Comparison of ENCODE assay signal across 8 mouse cellular contexts in genomic region chr7:144294239-144295200, GRCm38 (mm10).
DNase-seq lines count a peak whose midpoint lies in the region; ATAC-seq and TF ChIP-seq lines count a peak whose summit lies in the region.

No protein-coding gene starts in this region.

- dilution Hi-C loops in CH12.LX (cut with MboI; ENCODE audit: extremely low pct_ligation_motif_present, extremely low pct_unique_long_range_greater_than_20kb, low sequenced_read_pairs): no loop called here

- TF ChIP-seq CTCF in kidney, adult 2 months (conservative IDR thresholded peaks at IDR 0.05; ENCODE audit: insufficient read depth, insufficient read length, low read depth, low read length): no peak
- TF ChIP-seq CTCF in CH12.LX (conservative IDR thresholded peaks at IDR 0.05 in 1 of 2, IDR thresholded peaks at IDR 0.05 in 1 of 2; ENCODE audit: low read depth in 2 of 2, low read length in 2 of 2): no peak

- H3K27ac ChIP-seq in kidney, adult 2 months (ENCODE audit: insufficient read depth, low read depth, low read length): no peak overlapping the region
- H3K27ac ChIP-seq in kidney, embryonic 16.5 days (ENCODE audit: low read length): no peak overlapping the region
- no peak overlapping the region for H3K27ac ChIP-seq in CH12.LX (ENCODE audit: insufficient read depth, low read depth)

- H3K79me2 ChIP-seq in CH12.LX (replicated peaks; ENCODE audit: control insufficient read depth, extremely low read depth, insufficient read depth, poor library complexity, severe bottlenecking): no peaks in the 10 kb centered on the region

- no peak for TF ChIP-seq EP300 in CH12.LX (IDR thresholded peaks at IDR 0.05; ENCODE audit: low read length)

- H3K27me3 ChIP-seq in kidney, adult 2 months (replicated peaks; ENCODE audit: control insufficient read depth, insufficient read depth, low read length): no peaks in the 10 kb centered on the region
- no peaks in the 10 kb centered on the region for H3K27me3 ChIP-seq in kidney, embryonic 16.5 days (ENCODE audit: insufficient read depth, low read length)
- peaks cover 58% of the 10 kb centered on the region for H3K27me3 ChIP-seq in CH12.LX (replicated peaks)

- no peak overlapping the region for H3K4me2 ChIP-seq in kidney, embryonic 16.5 days (replicated peaks; ENCODE audit: low read depth, low read length)
- H3K4me2 ChIP-seq in CH12.LX (ENCODE audit: insufficient read depth, low read depth, poor library complexity, severe bottlenecking): no peak overlapping the region

- no peaks in the 10 kb centered on the region; the same call in 1 of the 2 replicates for H3K4me1 ChIP-seq in kidney, adult 2 months (ENCODE audit: control insufficient read depth, insufficient read depth, low read length)
- H3K4me1 ChIP-seq in kidney, embryonic 16.5 days (ENCODE audit: insufficient read depth, low read length): no peaks in the 10 kb centered on the region
- no peaks in the 10 kb centered on the region for H3K4me1 ChIP-seq in CH12.LX (ENCODE audit: control insufficient read depth in 1 of 2, insufficient read depth in 2 of 2)

- no peaks in the 10 kb centered on the region for H3K36me3 ChIP-seq in kidney, adult 2 months (ENCODE audit: control insufficient read depth, insufficient read depth, low read length)
- no peaks in the 10 kb centered on the region for H3K36me3 ChIP-seq in kidney, embryonic 16.5 days (ENCODE audit: insufficient read depth, low read length)
- no peaks in the 10 kb centered on the region for H3K36me3 ChIP-seq in CH12.LX (replicated peaks in 1 of 2; ENCODE audit: control insufficient read depth in 1 of 2, insufficient read depth in 1 of 2, low read length in 1 of 2)

- TF ChIP-seq POLR2A in kidney, adult 2 months (IDR thresholded peaks at IDR 0.05; ENCODE audit: low read depth, low read length): no peak
- no peak for TF ChIP-seq POLR2A in CH12.LX (IDR thresholded peaks at IDR 0.05; ENCODE audit: low read depth, low read length)

- H3K9me3 ChIP-seq in kidney, embryonic 16.5 days (ENCODE audit: low read length): no peaks in the 10 kb centered on the region
- no peaks in the 10 kb centered on the region for H3K9me3 ChIP-seq in CH12.LX (replicated peaks; ENCODE audit: low read length)

- H3K9ac ChIP-seq in kidney, embryonic 16.5 days (replicated peaks; ENCODE audit: low read length): no peak overlapping the region
- no peak overlapping the region for H3K9ac ChIP-seq in CH12.LX (ENCODE audit: insufficient read depth, low read depth)

- H3K4me3 ChIP-seq in kidney, adult 2 months (ENCODE audit: insufficient read depth, low read depth, low read length): no peak overlapping the region
- no peak overlapping the region for H3K4me3 ChIP-seq in kidney, embryonic 16.5 days (ENCODE audit: low read length)
- no peak overlapping the region for H3K4me3 ChIP-seq in CH12.LX (replicated peaks in 1 of 3; ENCODE audit: low read depth in 2 of 3, low read length in 2 of 3, poor library complexity in 1 of 3)

- WGBS in kidney, adult 2 months: 56% methylated on average over 13 of the region's 13 CpGs
- 40% methylated on average over 13 of the region's 13 CpGs for WGBS in kidney, embryonic 16.5 days

- ATAC-seq in kidney, embryonic 16.5 days (ENCODE audit: low FRiP score, low TSS enrichment): no peak

- TF ChIP-seq RAD21 in CH12.LX (IDR thresholded peaks at IDR 0.05; ENCODE audit: low read depth, low read length): no peak

- DNase-seq in kidney, adult 2 months: peak; percentile 8
- peak; percentile 1 for DNase-seq in CH12.LX (ENCODE audit: extremely low read depth)
- peak; percentile 54 to 61 for DNase-seq in adrenal gland, postnatal 36 days
- peak; percentile 33 to 51 for DNase-seq in layer of hippocampus, postnatal 10 days (ENCODE audit: low spot score in 2 of 2)
- DNase-seq in testis, postnatal 14 days (ENCODE audit: low spot score): peak; percentile 16
- no peak for DNase-seq in left cerebral cortex, adult 18-20 months (ENCODE audit: low spot score in 2 of 2)
- no peak for DNase-seq in cerebellum, postnatal 36 days

- in situ Hi-C loops in CH12.LX (cut with MboI; ENCODE audit: low pct_ligation_motif_present, low pct_unique_long_range_greater_than_20kb, low sequenced_read_pairs): no loop called here

TF ChIP-seq in CH12.LX, 34 proteins besides CTCF, POLR2A, EP300 and RAD21:
- TF ChIP-seq GABPA (IDR thresholded peaks at IDR 0.05; ENCODE audit: insufficient replicate concordance, low read depth, low read length) (no peak), JUND (conservative IDR thresholded peaks at IDR 0.05; ENCODE audit: low read depth, low read length) (no peak), ZKSCAN1 (IDR thresholded peaks at IDR 0.05; ENCODE audit: borderline replicate concordance, low read depth, low read length) (no peak), ZC3H11A (IDR thresholded peaks at IDR 0.05; ENCODE audit: low read depth, low read length) (no peak), ZMIZ1 (IDR thresholded peaks at IDR 0.05; ENCODE audit: low read depth, low read length) (no peak), IRF4 (IDR thresholded peaks at IDR 0.05; ENCODE audit: low read depth, low read length) (no peak), CHD2 (IDR thresholded peaks at IDR 0.05; ENCODE audit: low read length) (no peak), USF2 (conservative IDR thresholded peaks at IDR 0.05; ENCODE audit: low read depth, low read length) (no peak), UBTF (IDR thresholded peaks at IDR 0.05; ENCODE audit: low read depth, low read length) (no peak), E2F4 (IDR thresholded peaks at IDR 0.05; ENCODE audit: insufficient replicate concordance, low read depth, low read length) (no peak), TCF12 (IDR thresholded peaks at IDR 0.05; ENCODE audit: low read depth, low read length) (no peak), BHLHE40 (IDR thresholded peaks at IDR 0.05; ENCODE audit: low read depth, low read length) (no peak), ETS1 (conservative IDR thresholded peaks at IDR 0.05; ENCODE audit: low read depth, low read length) (no peak), MAX (IDR thresholded peaks at IDR 0.05; ENCODE audit: low read length) (no peak), NELFE (IDR thresholded peaks at IDR 0.05; ENCODE audit: low read depth, low read length) (no peak), SIN3A (IDR thresholded peaks at IDR 0.05; ENCODE audit: low read length) (no peak), MYC (IDR thresholded peaks at IDR 0.05; ENCODE audit: low read depth, low read length) (no peak), USF1 (IDR thresholded peaks at IDR 0.05; ENCODE audit: low read depth, low read length) (no peak)

Comparison
In these comparisons a context has a peak if more than half of its experiments do, and no peak if none do; other contexts are left out.
1. DNase-seq: peak in kidney, adult 2 months (single experiment), CH12.LX (single experiment), adrenal gland, postnatal 36 days (2 of 2), layer of hippocampus, postnatal 10 days (2 of 2) and testis, postnatal 14 days (single experiment); none in left cerebral cortex, adult 18-20 months (0 of 2) and cerebellum, postnatal 36 days (0 of 2).